Mouse (Mus musculus): Measurements from ENCODE around the gene Dhcr7. TPM values are rescaled to one million over a fixed set of nuclear protein-coding genes. Genes with fewer than 3 reads are reported as not detected.

Dhcr7 gene
- 7.0 and 8.7 TPM in 2 replicates for polyA plus RNA-seq (2015; fragmentation: Nextera tagmentation; extraction: Ambion mirVana)

GRCm38 (mm10) chr7:143822375-143823265, at the start of gene Dhcr7, which contains the start of gene Nadsyn1:
TSS of gene Dhcr7 (plus strand) at chr7:143823145.
TSS of gene Nadsyn1 (minus strand) at chr7:143822849.

GRCm38 (mm10) chr7:143783996-143784829, 38.7 kb upstream of the Dhcr7 start, which contains the start of gene Mrgpre:
TSS of gene Mrgpre (minus strand) at chr7:143784500.

DNA sequence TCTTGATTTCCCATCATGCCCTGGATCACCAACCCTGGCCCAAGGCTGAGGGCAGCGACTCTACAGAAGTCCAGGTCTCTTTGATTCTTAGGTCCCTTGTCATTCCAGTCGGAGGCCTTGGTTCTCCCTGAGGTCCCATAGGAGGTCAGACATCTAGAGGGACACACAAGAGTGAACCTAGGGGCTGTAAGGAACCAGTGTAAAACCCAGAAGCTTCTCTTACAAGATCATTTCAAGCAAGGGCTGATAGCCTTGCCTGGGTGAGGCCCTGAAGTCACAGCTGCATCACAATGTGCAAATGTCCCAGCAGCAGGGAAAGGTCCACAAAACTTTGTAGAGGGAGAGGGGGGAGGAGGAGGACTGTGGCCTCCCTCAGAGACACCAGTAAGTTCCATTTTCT, 43.6 kb downstream of the Dhcr7 start, which contains the start of gene Gm498:
Gm498 (plus strand) TSS at position 301 of the 400 bp plus-strand sequence.

Other genes starting within 250 kb of the Dhcr7 start
- gene Cars, start 223.1 kb upstream of the Dhcr7 start, polyA plus RNA-seq (2015; fragmentation: Nextera tagmentation; extraction: Ambion mirVana): 35.9 and 38.0 TPM in 2 replicates
- gene Tnfrsf26, start 194.4 kb upstream of the Dhcr7 start, polyA plus RNA-seq (2015; fragmentation: Nextera tagmentation; extraction: Ambion mirVana): 2.5 and 3.4 TPM in 2 replicates
- gene Tnfrsf22, start 173.5 kb upstream of the Dhcr7 start, polyA plus RNA-seq (2015; fragmentation: Nextera tagmentation; extraction: Ambion mirVana): 2.5 and 3.4 TPM in 2 replicates
- 1.8 and 2.0 TPM in 2 replicates for gene Tnfrsf23, start 137.3 kb upstream of the Dhcr7 start, polyA plus RNA-seq (2015; fragmentation: Nextera tagmentation; extraction: Ambion mirVana)
- 7.8 and 10.6 TPM in 2 replicates for gene Osbpl5, start 66.2 kb upstream of the Dhcr7 start, polyA plus RNA-seq (2015; fragmentation: Nextera tagmentation; extraction: Ambion mirVana)
- gene Mrgprg, start 56.2 kb upstream of the Dhcr7 start, polyA plus RNA-seq (2015; fragmentation: Nextera tagmentation; extraction: Ambion mirVana): not detected in 2 replicates
- 0.22 and 0.32 TPM in 2 replicates for gene Mrgpre, start 38.6 kb upstream of the Dhcr7 start, polyA plus RNA-seq (2015; fragmentation: Nextera tagmentation; extraction: Ambion mirVana)
- gene Nadsyn1, start 296 bp upstream of the Dhcr7 start, polyA plus RNA-seq (2015; fragmentation: Nextera tagmentation; extraction: Ambion mirVana): 5.1 and 5.5 TPM in 2 replicates
- not detected in 2 replicates for gene Gm498, start 43.7 kb downstream of the Dhcr7 start, polyA plus RNA-seq (2015; fragmentation: Nextera tagmentation; extraction: Ambion mirVana)
- 0.07 and 0.12 TPM in 2 replicates for gene Shank2, start 178.8 kb downstream of the Dhcr7 start, polyA plus RNA-seq (2015; fragmentation: Nextera tagmentation; extraction: Ambion mirVana)